ENCODE assay signal across 11 mouse cellular contexts in the genomic region with DNA sequence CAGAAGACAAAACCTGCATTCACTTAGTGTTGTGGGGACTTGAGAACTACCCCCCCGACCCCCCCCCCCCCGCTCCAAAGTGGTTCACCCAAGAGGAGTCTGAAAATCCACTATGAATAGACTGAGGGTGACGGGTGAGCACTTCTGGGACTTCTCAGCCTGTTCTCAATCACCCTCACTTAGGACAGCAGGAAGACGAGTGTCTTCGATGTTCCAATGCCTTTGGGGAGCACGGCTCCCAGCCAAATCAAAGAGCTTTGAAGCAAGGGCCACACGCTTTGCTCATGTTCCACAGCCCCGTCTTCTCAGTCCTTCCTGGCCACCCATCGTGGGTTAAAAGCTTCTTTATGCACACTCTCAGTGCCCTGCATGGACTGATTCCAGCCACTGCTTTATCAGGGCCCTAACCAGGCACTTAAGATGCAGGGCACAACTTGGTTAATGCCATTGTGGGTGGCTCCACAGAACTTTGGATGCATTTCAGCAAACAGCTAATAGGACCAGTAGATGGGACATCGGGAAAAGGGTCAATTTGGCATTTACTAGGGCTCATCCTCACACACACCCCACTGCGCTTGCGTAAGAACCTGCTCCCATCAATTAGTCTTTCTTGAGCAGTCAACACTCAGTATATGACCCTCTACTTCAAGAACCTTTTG.
DNase-seq lines count a peak whose midpoint lies in the region; ATAC-seq lines count a peak whose summit lies in the region.
"Had no signal": no experiment of that assay in that cellular context is flagged by ENCODE, and none has a peak within 500 bp of the region (broad histone marks: within the 10 kb centered on the region; RNA-seq: fewer than 3 reads in every experiment).

No protein-coding gene starts in this region.

- intact Hi-C loops in heart, postnatal 14 days (cut with DNase I), result no loop called here

- no peaks in the 10 kb centered on the region for H3K27me3 ChIP-seq in heart, embryonic 11.5 days (ENCODE audit: control insufficient read depth, insufficient read depth, low read length)
- no peaks in the 10 kb centered on the region for H3K27me3 ChIP-seq in lung, embryonic 15.5 days
- no peaks in the 10 kb centered on the region for H3K27me3 ChIP-seq in forebrain, embryonic 15.5 days
- H3K27me3 ChIP-seq in midbrain, embryonic 14.5 days (ENCODE audit: control insufficient read depth, insufficient read depth, low read length), result no peaks in the 10 kb centered on the region
- H3K27me3 ChIP-seq: intestine, embryonic 15.5 days had no signal

- H3K27ac ChIP-seq in heart, embryonic 11.5 days (ENCODE audit: low read depth, low read length), result peak overlapping the region; percentile 2; the same call in 1 of the 2 replicates
- peak overlapping the region; percentile 83 for H3K27ac ChIP-seq in lung, embryonic 15.5 days
- no peak overlapping the region for H3K27ac ChIP-seq in forebrain, embryonic 15.5 days (replicated peaks)
- 0 out of 2 replicates have a peak overlapping the region, but pooled peaks have one; percentile 26 for H3K27ac ChIP-seq in midbrain, embryonic 14.5 days (replicated peaks; ENCODE audit: low read depth, low read length)
- H3K27ac ChIP-seq: intestine, embryonic 15.5 days had no signal

- H3K4me1 ChIP-seq in heart, embryonic 11.5 days (ENCODE audit: control insufficient read depth, insufficient read depth, low read length), result peaks cover 64% of the 10 kb centered on the region
- H3K4me1 ChIP-seq in lung, embryonic 15.5 days, result peaks cover 47% of the 10 kb centered on the region
- H3K4me1 ChIP-seq in forebrain, embryonic 15.5 days, result peaks cover 36% of the 10 kb centered on the region
- peaks cover 23% of the 10 kb centered on the region for H3K4me1 ChIP-seq in midbrain, embryonic 14.5 days (ENCODE audit: control insufficient read depth, insufficient read depth, low read length)

- WGBS in heart, embryonic 11.5 days (ENCODE audit: insufficient replicate concordance), result 61% methylated on average over 12 of the region's 12 CpGs
- WGBS in lung, embryonic 15.5 days, result 44% methylated on average over 12 of the region's 12 CpGs
- WGBS in forebrain, embryonic 15.5 days, result 31% methylated on average over 12 of the region's 12 CpGs
- 67% methylated on average over 12 of the region's 12 CpGs for WGBS in midbrain, embryonic 14.5 days

- DNase-seq in heart, postnatal 14 days, result no peak
- DNase-seq in lung, postnatal 25 days (ENCODE audit: low spot score), result no peak
- peak; percentile 62 for DNase-seq in midbrain, embryonic 14.5 days
- DNase-seq in retina, embryonic 14.5 days (ENCODE audit: low spot score), result no peak
- no peak for DNase-seq in gastrocnemius, adult 8-10 months (ENCODE audit: low spot score in 2 of 2)
- DNase-seq: adrenal gland, postnatal 36 days; cerebellum, adult 8-10 months had no signal

- no peak for ATAC-seq in heart, embryonic 11.5 days (replicated peaks; ENCODE audit: insufficient number of reproducible peaks, low FRiP score, low TSS enrichment)
- peak; percentile 83 for ATAC-seq in lung, embryonic 15.5 days (ENCODE audit: borderline replicate concordance, extremely low read depth, low FRiP score, low TSS enrichment)
- ATAC-seq in forebrain, embryonic 15.5 days (replicated peaks), result peak; percentile 69
- no peak for ATAC-seq in midbrain, embryonic 14.5 days (ENCODE audit: low FRiP score, low TSS enrichment)
- ATAC-seq: intestine, embryonic 15.5 days had no signal

- no peak overlapping the region for H3K4me3 ChIP-seq in heart, embryonic 11.5 days (ENCODE audit: low read depth, low read length)
- H3K4me3 ChIP-seq in lung, embryonic 15.5 days, result no peak overlapping the region
- H3K4me3 ChIP-seq in forebrain, embryonic 15.5 days, result no peak overlapping the region
- no peak overlapping the region for H3K4me3 ChIP-seq in midbrain, embryonic 14.5 days (replicated peaks; ENCODE audit: low read depth, low read length)
- H3K4me3 ChIP-seq: intestine, embryonic 15.5 days had no signal

- no peak overlapping the region for H3K9ac ChIP-seq in heart, embryonic 11.5 days (ENCODE audit: low read depth, low read length)
- H3K9ac ChIP-seq in lung, embryonic 15.5 days, result no peak overlapping the region
- H3K9ac ChIP-seq in forebrain, embryonic 15.5 days (replicated peaks), result no peak overlapping the region
- no peak overlapping the region for H3K9ac ChIP-seq in midbrain, embryonic 14.5 days (replicated peaks; ENCODE audit: low read length)
- H3K9ac ChIP-seq: intestine, embryonic 15.5 days had no signal

- H3K9me3 ChIP-seq in heart, embryonic 11.5 days (replicated peaks; ENCODE audit: control insufficient read depth, low read length), result no peaks in the 10 kb centered on the region
- H3K9me3 ChIP-seq in lung, embryonic 15.5 days, result no peaks in the 10 kb centered on the region
- H3K9me3 ChIP-seq in forebrain, embryonic 15.5 days, result no peaks in the 10 kb centered on the region
- H3K9me3 ChIP-seq in midbrain, embryonic 14.5 days (ENCODE audit: control insufficient read depth, low read length), result no peaks in the 10 kb centered on the region
- H3K9me3 ChIP-seq: intestine, embryonic 15.5 days had no signal

- peaks cover 6% of the 10 kb centered on the region; the same call in 1 of the 2 replicates for H3K36me3 ChIP-seq in heart, embryonic 11.5 days (ENCODE audit: control insufficient read depth, insufficient read depth, low read length)
- H3K36me3 ChIP-seq in lung, embryonic 15.5 days, result no peaks in the 10 kb centered on the region
- no peaks in the 10 kb centered on the region for H3K36me3 ChIP-seq in forebrain, embryonic 15.5 days
- H3K36me3 ChIP-seq in midbrain, embryonic 14.5 days (ENCODE audit: control insufficient read depth, insufficient read depth, low read length), result 0 out of 2 replicates have a peak, but pooled peaks cover 3% of the 10 kb centered on the region
- H3K36me3 ChIP-seq: intestine, embryonic 15.5 days had no signal

- H3K4me2 ChIP-seq in heart, embryonic 11.5 days, result no peak overlapping the region; the same call in 1 of the 2 replicates
- H3K4me2 ChIP-seq in lung, embryonic 15.5 days, result peak overlapping the region; percentile 10; the same call in 1 of the 2 replicates
- no peak overlapping the region for H3K4me2 ChIP-seq in forebrain, embryonic 15.5 days (replicated peaks)
- H3K4me2 ChIP-seq in midbrain, embryonic 14.5 days (ENCODE audit: low read length), result no peak overlapping the region
- H3K4me2 ChIP-seq: intestine, embryonic 15.5 days had no signal

Comparison
In these comparisons a context has a peak if more than half of its experiments do, and no peak if none do; other contexts are left out.
1. ATAC-seq: peak in lung, embryonic 15.5 days (single experiment) and forebrain, embryonic 15.5 days (single experiment); none in heart, embryonic 11.5 days (single experiment) and midbrain, embryonic 14.5 days (single experiment).